Mouse (Mus musculus) B cell, adult 67 days (primary cell): ENCODE measurements around the gene Eif4a1. TPM values are rescaled to one million over a fixed set of nuclear protein-coding genes. Genes with fewer than 3 reads are reported as not detected.

Experiments
- total RNA-seq, 2 experiments: library from RNA; stranded (reverse); gene quantifications; 4 replicates each; pipeline ENCODE4 v1.2.4; 2023

The Eif4a1 gene
- 100 to 1,000 TPM; 720 to 780 TPM for total RNA-seq

GRCm38 (mm10) chr11:69672211-69672706 is at the start of gene Eif4a1:
Eif4a1 (minus strand) TSS chr11:69672423.

GRCm38 (mm10) chr11:69695361-69696181 is 23.3 kb upstream of the Eif4a1 start, which contains the start of the genes Tnfsf12 and Tnfsfm13:
Tnfsf12 (minus strand) TSS chr11:69695849.
Tnfsfm13 (minus strand) TSS chr11:69696098.

GRCm38 (mm10) chr11:69685526-69686148 is 13.4 kb upstream of the Eif4a1 start, which contains the start of gene Tnfsf13:
Tnfsf13 (minus strand) TSS chr11:69685784.

GRCm38 (mm10) chr11:69681314-69682208 is 9.3 kb upstream of the Eif4a1 start, which contains the start of gene Senp3:
Senp3 (minus strand) TSS chr11:69682084.

GRCm38 (mm10) chr11:69665961-69666664 is 6.1 kb downstream of the Eif4a1 start, which contains the start of gene Cd68:
Cd68 (minus strand) TSS chr11:69666153.

GRCm38 (mm10) chr11:69662213-69662966 is 9.8 kb downstream of the Eif4a1 start, which contains the start of gene Mpdu1:
Mpdu1 (minus strand) TSS chr11:69662642.

GRCm38 (mm10) chr11:69655264-69656064 is 16.8 kb downstream of the Eif4a1 start, which contains the start of gene Sox15:
Sox15 (plus strand) TSS chr11:69655314.

GRCm38 (mm10) chr11:69632284-69633089 is 39.7 kb downstream of the Eif4a1 start, which contains the start of gene Fxr2:
Fxr2 (plus strand) TSS chr11:69632990.

GRCm38 (mm10) chr11:69621571-69622268 is 50.5 kb downstream of the Eif4a1 start, which contains the start of gene Sat2:
Sat2 (plus strand) TSS chr11:69622024.

GRCm38 (mm10) chr11:69617805-69618204 is 54.4 kb downstream of the Eif4a1 start, which contains the start of gene Shbg:
Shbg (minus strand) TSS chr11:69617905.

Other genes with a start within 250 kb of the Eif4a1 start
- gene Dnah2, start 123.3 kb downstream of the Eif4a1 start, total RNA-seq: not detected
- under 1 TPM; 0.61 to 0.95 TPM for gene Efnb3, start 112.2 kb downstream of the Eif4a1 start, total RNA-seq
- 10 to 100 TPM; 13.8 to 15.2 TPM for gene Wrap53, start 92.2 kb downstream of the Eif4a1 start, total RNA-seq
- 100 to 1,000 TPM; 143 TPM for gene Trp53, start 92.1 kb downstream of the Eif4a1 start, total RNA-seq
- under 1 TPM in 1 of 2 experiments, not detected in 1; 0.75 TPM for gene Atp1b2, start 66.5 kb downstream of the Eif4a1 start, total RNA-seq
- gene Shbg, start 54.5 kb downstream of the Eif4a1 start, total RNA-seq: not detected
- not detected for gene Sat2, start 50.4 kb downstream of the Eif4a1 start, total RNA-seq
- 10 to 100 TPM; 88.3 to 96.6 TPM for gene Fxr2, start 39.4 kb downstream of the Eif4a1 start, total RNA-seq
- under 1 TPM in 1 of 2 experiments, not detected in 1; 0.92 TPM for gene Sox15, start 17.1 kb downstream of the Eif4a1 start, total RNA-seq
- gene Mpdu1, start 9.8 kb downstream of the Eif4a1 start, total RNA-seq: 10 to 100 TPM; 60.2 to 64.5 TPM
- 10 to 100 TPM in 1 of 2 experiments, 1 to 10 TPM in 1; 7.9 to 12.1 TPM for gene Cd68, start 6.3 kb downstream of the Eif4a1 start, total RNA-seq
- gene Senp3, start 9.7 kb upstream of the Eif4a1 start, total RNA-seq: 100 to 1,000 TPM; 134 to 139 TPM
- not detected for gene Tnfsf13, start 13.4 kb upstream of the Eif4a1 start, total RNA-seq
- gene Tnfsf12, start 23.4 kb upstream of the Eif4a1 start, total RNA-seq: not detected
- not detected for gene Tnfsfm13, start 23.7 kb upstream of the Eif4a1 start, total RNA-seq
- gene Polr2a, start 86.2 kb upstream of the Eif4a1 start, total RNA-seq: 100 to 1,000 TPM; 254 to 255 TPM
- not detected for gene Slc35g3, start 89.5 kb upstream of the Eif4a1 start, total RNA-seq
- gene Zbtb4, start 93.5 kb upstream of the Eif4a1 start, total RNA-seq: 10 to 100 TPM; 61.0 to 64.9 TPM
- 10 to 100 TPM; 10.5 to 13.5 TPM for gene Chrnb1, start 123.5 kb upstream of the Eif4a1 start, total RNA-seq
- gene Fgf11, start 129.4 kb upstream of the Eif4a1 start, total RNA-seq: under 1 TPM in 1 of 2 experiments, not detected in 1; 0.44 TPM
- gene Tmem102, start 133.2 kb upstream of the Eif4a1 start, total RNA-seq: not detected
- gene Gm39566, start 142.9 kb upstream of the Eif4a1 start, total RNA-seq: not detected
- not detected for gene Spem2, start 146.0 kb upstream of the Eif4a1 start, total RNA-seq
- gene Spem1, start 149.8 kb upstream of the Eif4a1 start, total RNA-seq: not detected
- under 1 TPM; 0.12 to 0.41 TPM for gene Nlgn2, start 165.4 kb upstream of the Eif4a1 start, total RNA-seq
- 10 to 100 TPM; 27.0 to 38.9 TPM for gene Tmem256, start 166.1 kb upstream of the Eif4a1 start, total RNA-seq
- 10 to 100 TPM; 10.4 to 14.7 TPM for gene Plscr3, start 174.0 kb upstream of the Eif4a1 start, total RNA-seq
- not detected for gene Tnk1, start 186.3 kb upstream of the Eif4a1 start, total RNA-seq
- gene Tmem95, start 205.6 kb upstream of the Eif4a1 start, total RNA-seq: not detected
- gene Kctd11, start 209.0 kb upstream of the Eif4a1 start, total RNA-seq: 1 to 10 TPM; 2.7 to 3.2 TPM
- gene Acap1, start 223.1 kb upstream of the Eif4a1 start, total RNA-seq: 100 to 1,000 TPM; 518 to 555 TPM
- gene 2810408A11Rik, start 228.6 kb upstream of the Eif4a1 start, total RNA-seq: 1 to 10 TPM; 2.5 TPM
- gene Neurl4, start 228.6 kb upstream of the Eif4a1 start, total RNA-seq: 10 to 100 TPM; 76.0 to 83.3 TPM
- 100 to 1,000 TPM; 148 to 150 TPM for gene Gps2, start 241.5 kb upstream of the Eif4a1 start, total RNA-seq
- 100 to 1,000 TPM; 355 to 387 TPM for gene Eif5a, start 249.5 kb upstream of the Eif4a1 start, total RNA-seq